Mouse (Mus musculus): Measurements from ENCODE around the gene Arfip2. TPM values are rescaled to one million over a fixed set of nuclear protein-coding genes. Genes with fewer than 3 reads are reported as not detected.

Arfip2 gene
- total RNA-seq (2015; ENCODE audit: low replicate concordance) = 5.0 and 20.2 TPM in 2 replicates
- total RNA-seq (2017; ENCODE audit: low replicate concordance) = 5.9 TPM in 1 of 2 replicates, not detected in the other

GRCm38 (mm10) chr7:105640233-105640893 is at the start of gene Arfip2, which contains the start of gene Gm45799:
Gene Arfip2 (minus strand): TSS chr7:105640416.
Gene Gm45799 (plus strand): TSS chr7:105640552.
- ATAC-seq (replicated peaks; ENCODE audit: low FRiP score, poor library complexity, severe bottlenecking) = peak; percentile 92

DNA sequence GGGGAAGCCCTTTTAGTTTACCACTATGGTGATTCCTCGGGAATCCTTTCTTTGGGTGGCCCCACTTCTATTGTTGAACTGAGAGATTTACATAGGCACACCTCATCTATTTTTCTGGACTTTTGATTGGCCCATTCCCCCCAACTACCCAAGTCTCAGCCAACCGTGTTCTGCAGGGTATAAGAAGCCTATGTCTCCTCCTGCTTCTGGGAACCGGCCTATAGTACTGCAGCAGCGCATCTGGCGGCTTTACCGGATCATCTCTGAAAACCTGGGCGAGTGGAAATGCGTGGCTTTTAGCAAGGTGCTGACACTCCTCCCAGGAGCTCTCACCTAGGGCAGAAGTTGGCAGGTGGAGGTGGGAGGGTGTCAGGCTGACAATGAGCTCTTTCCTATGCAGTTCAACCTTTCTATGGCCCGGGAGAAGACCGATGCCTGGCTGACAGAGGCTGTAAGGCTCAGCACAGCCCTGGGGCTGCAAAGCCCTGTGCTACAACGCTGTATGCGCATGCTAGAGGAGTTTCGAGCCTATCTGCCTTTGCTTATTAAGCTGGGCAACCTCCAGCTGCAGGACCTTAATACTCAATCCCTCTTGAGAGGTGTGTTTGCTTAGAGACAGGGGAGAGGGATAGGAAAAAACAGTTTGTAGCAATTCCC is 45.5 kb upstream of the Arfip2 start:
- ATAC-seq (replicated peaks; ENCODE audit: low FRiP score, poor library complexity, severe bottlenecking) = no peak

DNA sequence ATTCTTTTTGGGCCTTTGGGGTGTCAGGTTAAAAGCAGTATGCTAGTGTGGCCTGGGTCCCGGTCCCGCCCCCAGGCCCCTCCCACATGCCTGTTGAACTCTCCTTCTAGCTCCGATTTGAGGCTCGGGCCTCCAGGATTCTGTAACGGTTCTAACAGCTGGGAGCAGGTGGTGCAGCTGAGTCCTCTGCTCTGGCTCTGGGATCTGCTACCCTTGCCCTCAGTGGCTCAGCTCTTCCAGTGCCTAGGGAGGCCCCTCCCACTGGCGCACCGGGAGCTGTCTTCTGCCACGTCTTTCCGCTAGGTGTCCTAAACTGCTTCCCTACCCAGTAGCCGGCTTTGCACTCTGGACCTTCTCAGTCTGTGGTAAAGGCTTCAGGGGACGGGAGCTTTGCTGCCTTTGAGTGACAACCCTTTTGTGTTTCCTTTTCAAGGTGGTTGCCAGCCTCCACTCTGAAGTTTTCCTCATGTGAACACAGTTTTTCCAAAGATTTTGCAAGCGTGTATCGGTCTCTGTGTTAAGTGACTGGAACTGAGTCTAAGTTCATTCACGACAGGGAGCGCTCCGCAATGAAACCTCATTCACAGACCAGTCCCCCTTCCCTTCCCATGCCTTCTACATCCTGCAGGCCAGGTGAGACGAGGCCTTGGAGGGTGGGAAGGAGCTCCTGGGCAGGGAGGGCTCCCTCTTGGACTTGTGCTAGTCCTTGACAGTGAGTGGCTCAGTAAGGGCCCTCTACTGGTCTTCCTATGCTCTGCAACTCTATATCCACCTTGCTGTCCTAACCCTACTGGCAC is 10.6 kb upstream of the Arfip2 start, which contains the start of gene Dnhd1:
Dnhd1 (plus strand) TSS at position 189 of the 797 bp plus-strand sequence.
- peak; percentile 97 for ATAC-seq (replicated peaks; ENCODE audit: low FRiP score, poor library complexity, severe bottlenecking)

GRCm38 (mm10) chr7:105641936-105642335 is 1.7 kb upstream of the Arfip2 start:
- no peak for ATAC-seq (replicated peaks; ENCODE audit: low FRiP score, poor library complexity, severe bottlenecking)

DNA sequence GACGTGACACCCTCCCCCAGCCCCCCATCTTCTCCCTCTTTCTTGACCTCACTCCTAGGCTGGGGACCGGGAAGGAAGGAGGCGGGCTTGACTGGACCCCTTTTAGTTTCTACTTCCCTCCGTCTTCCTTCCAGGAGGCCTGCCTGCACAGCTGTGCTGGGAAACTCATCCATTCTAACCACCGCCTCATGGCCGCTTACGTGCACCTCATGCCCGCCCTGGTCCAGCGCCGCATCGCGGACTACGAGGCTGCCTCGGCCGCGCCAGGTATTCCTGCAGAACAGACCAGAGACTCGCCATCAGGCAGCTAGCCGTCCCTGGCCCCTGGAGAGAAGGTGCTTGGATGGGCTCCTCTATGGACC is 659 bp upstream of the Arfip2 start:
- peak; percentile 47 for ATAC-seq (replicated peaks; ENCODE audit: low FRiP score, poor library complexity, severe bottlenecking)

DNA sequence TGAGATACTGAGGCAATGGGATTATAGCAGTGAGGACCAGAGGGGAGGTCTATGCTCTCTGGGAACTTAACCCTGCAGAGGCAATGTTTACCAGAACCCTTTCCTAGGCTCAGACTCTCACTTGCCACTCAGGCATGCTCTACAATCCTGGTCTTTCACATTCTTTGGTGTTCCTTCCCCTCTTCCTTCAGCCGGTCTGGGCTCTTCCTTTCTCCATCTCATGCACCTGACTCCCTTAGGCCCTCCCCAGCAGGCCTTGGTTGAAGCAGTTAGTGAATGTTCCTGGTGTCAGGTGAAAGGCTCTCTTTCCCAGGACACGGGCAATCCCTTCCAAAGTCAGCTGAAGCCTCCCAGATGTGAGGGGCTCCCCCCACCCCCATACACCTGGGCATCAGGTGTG is 460 bp downstream of the Arfip2 start, which contains the start of gene Timm10b:
Timm10b (plus strand) TSS at position 301 of the 400 bp plus-strand sequence.
- ATAC-seq (replicated peaks; ENCODE audit: low FRiP score, poor library complexity, severe bottlenecking) = peak; percentile 4

- no peak for ATAC-seq (replicated peaks; ENCODE audit: low FRiP score, poor library complexity, severe bottlenecking)
These were observed 912 bp downstream of the Arfip2 start for GRCm38 (mm10) chr7:105639304-105639703.

GRCm38 (mm10) chr7:105638776-105639175 is 1.4 kb downstream of the Arfip2 start:
- ATAC-seq (replicated peaks; ENCODE audit: low FRiP score, poor library complexity, severe bottlenecking) = no peak

- no peak for ATAC-seq (replicated peaks; ENCODE audit: low FRiP score, poor library complexity, severe bottlenecking)
These were observed 4.5 kb downstream of the Arfip2 start for GRCm38 (mm10) chr7:105635726-105636125.

DNA sequence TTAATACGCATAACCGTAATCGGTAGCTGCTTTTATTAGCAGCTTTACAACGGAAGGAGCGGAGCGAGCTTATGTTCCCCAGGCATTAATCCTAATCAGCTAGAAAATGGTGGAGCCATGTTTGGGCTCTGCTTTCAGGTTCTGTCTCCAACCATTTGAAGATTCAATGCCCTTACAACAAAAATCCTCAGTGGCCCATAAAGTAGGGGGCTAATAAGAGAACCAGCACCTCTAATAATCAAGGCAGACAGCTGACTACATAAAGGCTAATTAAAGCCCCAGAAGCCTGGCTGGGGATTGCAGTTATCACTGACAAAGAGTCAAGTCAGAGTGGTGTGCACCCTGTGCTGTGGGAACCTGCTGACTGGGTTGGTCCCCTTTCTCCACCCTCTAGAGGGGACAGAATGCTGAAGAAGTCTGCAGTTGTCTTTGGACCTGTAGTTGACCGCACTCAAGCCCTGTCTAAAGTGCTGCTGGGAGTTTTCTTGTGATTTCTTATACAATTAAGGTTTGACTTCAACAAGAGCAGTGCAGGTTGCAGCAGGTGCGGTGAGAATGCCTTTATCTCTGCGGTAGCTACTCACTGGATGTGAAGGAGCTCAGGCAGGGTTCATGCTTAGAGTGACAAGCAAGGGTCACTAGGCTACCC is 5.8 kb downstream of the Arfip2 start:
- ATAC-seq (replicated peaks; ENCODE audit: low FRiP score, poor library complexity, severe bottlenecking) = no peak

DNA sequence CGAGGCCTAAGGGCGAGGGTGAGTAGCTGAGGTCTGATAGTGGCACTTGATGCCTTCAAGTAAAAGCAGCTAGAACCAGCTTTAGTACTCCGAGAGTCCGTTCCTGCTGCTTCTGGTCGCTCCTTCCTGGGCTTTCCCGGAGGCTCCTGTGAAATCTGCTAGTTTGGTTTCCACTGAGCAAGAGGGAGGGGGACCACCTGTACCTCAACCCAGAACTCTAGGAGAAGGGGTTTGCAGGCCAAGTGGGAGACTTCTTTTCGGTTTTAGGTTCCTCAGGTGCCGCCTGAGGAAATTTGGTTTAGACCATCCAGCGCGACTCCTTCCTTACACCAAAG is 6.4 kb downstream of the Arfip2 start:
- ATAC-seq (replicated peaks; ENCODE audit: low FRiP score, poor library complexity, severe bottlenecking) = peak; percentile 8; the same call in 1 of the 2 replicates

GRCm38 (mm10) chr7:105633127-105633800 is 7.0 kb downstream of the Arfip2 start, which contains the start of gene Trim3:
Gene Trim3 (minus strand): TSS chr7:105633571.
- ATAC-seq (replicated peaks; ENCODE audit: low FRiP score, poor library complexity, severe bottlenecking) = peak; percentile 79

GRCm38 (mm10) chr7:105632551-105632972 is 7.7 kb downstream of the Arfip2 start:
- no peak for ATAC-seq (replicated peaks; ENCODE audit: low FRiP score, poor library complexity, severe bottlenecking)

DNA sequence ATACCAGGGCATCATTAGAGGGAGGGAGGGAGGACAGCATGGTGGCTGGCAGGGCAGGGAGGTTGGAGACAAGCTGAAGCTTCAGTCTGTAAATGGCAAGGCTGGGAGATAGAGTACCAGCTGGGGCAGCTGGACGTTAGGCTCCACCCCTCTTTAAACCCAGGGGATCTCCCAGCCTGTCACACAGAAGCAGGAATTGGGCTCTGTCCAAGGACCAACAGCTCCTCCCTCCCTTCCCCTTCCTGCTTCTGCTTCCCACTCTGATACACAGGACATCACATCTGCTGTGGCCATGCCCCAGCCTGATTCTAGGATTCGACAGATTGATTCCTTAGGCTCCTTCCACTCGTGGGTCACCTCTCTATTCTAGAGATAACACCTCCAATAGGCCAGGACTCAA is 11.6 kb downstream of the Arfip2 start:
- no peak for ATAC-seq (replicated peaks; ENCODE audit: low FRiP score, poor library complexity, severe bottlenecking)

DNA sequence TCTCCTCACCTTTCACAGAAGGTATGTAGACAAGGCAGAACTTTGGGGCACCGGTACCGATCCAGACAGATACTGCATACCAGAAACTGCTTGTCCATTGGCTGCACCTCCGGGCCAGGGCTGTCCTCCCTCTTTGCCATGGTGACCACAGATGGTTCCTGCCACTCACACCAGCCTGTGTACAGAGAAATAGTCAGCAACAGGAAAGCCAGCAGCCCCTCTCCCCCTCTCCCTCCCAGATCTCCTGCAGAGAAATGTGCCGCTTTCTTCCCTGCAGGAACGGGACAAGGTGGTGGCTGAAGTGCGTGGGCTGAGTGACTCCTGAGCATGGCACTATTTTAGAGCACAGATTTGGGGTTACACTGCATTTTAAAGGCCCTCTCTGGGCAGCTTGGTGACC is 14.8 kb downstream of the Arfip2 start:
- no peak for ATAC-seq (replicated peaks; ENCODE audit: low FRiP score, poor library complexity, severe bottlenecking)

GRCm38 (mm10) chr7:105621646-105622292 is 18.4 kb downstream of the Arfip2 start:
- no peak for ATAC-seq (replicated peaks; ENCODE audit: low FRiP score, poor library complexity, severe bottlenecking)

GRCm38 (mm10) chr7:105621053-105621452 is 19.2 kb downstream of the Arfip2 start:
- no peak for ATAC-seq (replicated peaks; ENCODE audit: low FRiP score, poor library complexity, severe bottlenecking)

DNA sequence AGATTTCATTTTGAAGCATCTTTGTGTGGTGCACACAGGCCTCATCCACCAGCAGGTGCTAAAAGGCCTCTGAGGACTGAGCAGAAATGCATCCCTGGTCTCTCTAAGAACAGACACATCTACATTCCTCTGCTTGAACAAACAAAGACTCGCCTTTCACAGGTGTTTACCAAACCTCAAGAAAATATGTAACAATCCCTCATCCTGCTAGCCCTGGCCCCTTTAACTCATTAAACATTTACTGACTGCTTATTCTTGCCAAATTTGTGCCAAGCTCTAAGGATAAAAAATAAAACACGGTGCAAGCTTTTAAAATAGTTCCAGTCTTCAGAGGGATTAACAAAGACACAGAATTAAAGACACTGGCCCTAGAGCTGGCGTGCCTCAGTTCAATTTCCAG is 20.5 kb downstream of the Arfip2 start:
- ATAC-seq (replicated peaks; ENCODE audit: low FRiP score, poor library complexity, severe bottlenecking) = no peak

GRCm38 (mm10) chr7:105617810-105618209 is 22.4 kb downstream of the Arfip2 start:
- no peak for ATAC-seq (replicated peaks; ENCODE audit: low FRiP score, poor library complexity, severe bottlenecking)

All from erythroid progenitor cell, adult 5-6 weeks (primary cell).